Mouse (Mus musculus): ENCODE data around the gene Cdh6. TPM values are rescaled to one million over a fixed set of nuclear protein-coding genes. Genes with fewer than 3 reads are reported as not detected.

Cdh6 gene
- polyA plus RNA-seq, 1 experiment from 2014 or later, result 1.6 TPM

- 63% methylated on average over 6 of the region's 6 CpGs for WGBS
- no peak for ATAC-seq (replicated peaks; ENCODE audit: insufficient number of reproducible peaks, insufficient read depth, low FRiP score, low read depth)
These were observed 18.1 kb downstream of the Cdh6 start for GRCm38 (mm10) chr15:13155418-13155817.

GRCm38 (mm10) chr15:13141983-13142382 lies 31.5 kb downstream of the Cdh6 start:
- Histone ChIP-seq H3K27ac (no peak overlapping the region), H3K4me2 (no peak overlapping the region), H3K9me3 (replicated peaks) (no peaks in the 10 kb centered on the region), H3K4me3 (no peak overlapping the region), H3K9ac (no peak overlapping the region), H3K4me1 (replicated peaks) (no peaks in the 10 kb centered on the region), H3K27me3 (no peaks in the 10 kb centered on the region), H3K36me3 (no peaks in the 10 kb centered on the region)
- WGBS, result 49% methylated on average over 4 of the region's 4 CpGs
- ATAC-seq (replicated peaks; ENCODE audit: insufficient number of reproducible peaks, insufficient read depth, low FRiP score, low read depth), result no peak

More at GRCm38 (mm10) chr15:13155418-13155817, 18.1 kb downstream of the Cdh6 start:
- Histone ChIP-seq H3K4me3 (no peak overlapping the region), H3K9ac (no peak overlapping the region), H3K36me3 (no peaks in the 10 kb centered on the region), H3K4me1 (replicated peaks) (no peaks in the 10 kb centered on the region), H3K27ac (no peak overlapping the region), H3K27me3 (no peaks in the 10 kb centered on the region), H3K9me3 (replicated peaks) (no peaks in the 10 kb centered on the region), H3K4me2 (no peak overlapping the region)

GRCm38 (mm10) chr15:13139662-13140061 lies 33.8 kb downstream of the Cdh6 start:
- H3K4me3 ChIP-seq, result no peak overlapping the region
- no peaks in the 10 kb centered on the region for H3K27me3 ChIP-seq
- no peaks in the 10 kb centered on the region for H3K36me3 ChIP-seq
- no peak overlapping the region for H3K27ac ChIP-seq
- 81% methylated on average over 5 of the region's 5 CpGs for WGBS
- ATAC-seq (replicated peaks; ENCODE audit: insufficient number of reproducible peaks, insufficient read depth, low FRiP score, low read depth), result no peak
- H3K9ac ChIP-seq, result no peak overlapping the region
- H3K4me1 ChIP-seq (replicated peaks), result no peaks in the 10 kb centered on the region
- no peaks in the 10 kb centered on the region for H3K9me3 ChIP-seq (replicated peaks)
- no peak overlapping the region for H3K4me2 ChIP-seq

GRCm38 (mm10) chr15:13137166-13137565 lies 36.3 kb downstream of the Cdh6 start:
- Histone ChIP-seq H3K36me3 (no peaks in the 10 kb centered on the region), H3K4me1 (replicated peaks) (no peaks in the 10 kb centered on the region), H3K27ac (no peak overlapping the region), H3K9me3 (replicated peaks) (no peaks in the 10 kb centered on the region), H3K4me2 (no peak overlapping the region), H3K4me3 (no peak overlapping the region), H3K9ac (no peak overlapping the region), H3K27me3 (no peaks in the 10 kb centered on the region)
- no peak for ATAC-seq (replicated peaks; ENCODE audit: insufficient number of reproducible peaks, insufficient read depth, low FRiP score, low read depth)
- 85% methylated on average over 6 of the region's 6 CpGs for WGBS

- Histone ChIP-seq H3K4me1 (replicated peaks) (no peaks in the 10 kb centered on the region), H3K4me3 (no peak overlapping the region), H3K9me3 (replicated peaks) (no peaks in the 10 kb centered on the region), H3K4me2 (no peak overlapping the region), H3K27ac (no peak overlapping the region), H3K9ac (no peak overlapping the region), H3K27me3 (no peaks in the 10 kb centered on the region), H3K36me3 (no peaks in the 10 kb centered on the region)
- ATAC-seq (replicated peaks; ENCODE audit: insufficient number of reproducible peaks, insufficient read depth, low FRiP score, low read depth), result no peak
- WGBS, result 76% methylated on average over 1 of the region's 1 CpGs
These were observed 39.4 kb downstream of the Cdh6 start for GRCm38 (mm10) chr15:13134086-13134485.

GRCm38 (mm10) chr15:13133370-13133769 lies 40.1 kb downstream of the Cdh6 start:
- no peaks in the 10 kb centered on the region for H3K4me1 ChIP-seq (replicated peaks)
- H3K27me3 ChIP-seq, result no peaks in the 10 kb centered on the region
- no peak overlapping the region for H3K4me2 ChIP-seq
- no peak for ATAC-seq (replicated peaks; ENCODE audit: insufficient number of reproducible peaks, insufficient read depth, low FRiP score, low read depth)
- no peaks in the 10 kb centered on the region for H3K9me3 ChIP-seq (replicated peaks)
- H3K36me3 ChIP-seq, result no peaks in the 10 kb centered on the region
- 87% methylated on average over 8 of the region's 8 CpGs for WGBS
- H3K27ac ChIP-seq, result no peak overlapping the region
- no peak overlapping the region for H3K4me3 ChIP-seq
- H3K9ac ChIP-seq, result no peak overlapping the region

GRCm38 (mm10) chr15:13132493-13132892 lies 41.0 kb downstream of the Cdh6 start:
- no peaks in the 10 kb centered on the region for H3K4me1 ChIP-seq (replicated peaks)
- ATAC-seq (replicated peaks; ENCODE audit: insufficient number of reproducible peaks, insufficient read depth, low FRiP score, low read depth), result no peak
- H3K27me3 ChIP-seq, result no peaks in the 10 kb centered on the region
- no peaks in the 10 kb centered on the region for H3K9me3 ChIP-seq (replicated peaks)
- no peaks in the 10 kb centered on the region for H3K36me3 ChIP-seq
- no peak overlapping the region for H3K4me2 ChIP-seq
- H3K9ac ChIP-seq, result no peak overlapping the region
- H3K27ac ChIP-seq, result no peak overlapping the region
- no peak overlapping the region for H3K4me3 ChIP-seq
- 83% methylated on average over 3 of the region's 3 CpGs for WGBS

GRCm38 (mm10) chr15:13130246-13130645 lies 43.2 kb downstream of the Cdh6 start:
- 84% methylated on average over 5 of the region's 5 CpGs for WGBS
- H3K27ac ChIP-seq, result no peak overlapping the region
- H3K4me3 ChIP-seq, result no peak overlapping the region
- no peak overlapping the region for H3K9ac ChIP-seq
- H3K27me3 ChIP-seq, result no peaks in the 10 kb centered on the region
- H3K4me1 ChIP-seq (replicated peaks), result no peaks in the 10 kb centered on the region
- no peak for ATAC-seq (replicated peaks; ENCODE audit: insufficient number of reproducible peaks, insufficient read depth, low FRiP score, low read depth)
- no peaks in the 10 kb centered on the region for H3K9me3 ChIP-seq (replicated peaks)
- H3K36me3 ChIP-seq, result no peaks in the 10 kb centered on the region
- no peak overlapping the region for H3K4me2 ChIP-seq

- WGBS, result 45% methylated on average over 6 of the region's 6 CpGs
- no peak overlapping the region for H3K27ac ChIP-seq
- peak; percentile 69; the same call in 1 of the 2 replicates for ATAC-seq (replicated peaks; ENCODE audit: insufficient number of reproducible peaks, insufficient read depth, low FRiP score, low read depth)
- peaks cover 4% of the 10 kb centered on the region for H3K4me1 ChIP-seq (replicated peaks)
- no peak overlapping the region for H3K9ac ChIP-seq
- H3K27me3 ChIP-seq, result no peaks in the 10 kb centered on the region
- no peak overlapping the region for H3K4me2 ChIP-seq
- H3K36me3 ChIP-seq, result no peaks in the 10 kb centered on the region
- no peaks in the 10 kb centered on the region for H3K9me3 ChIP-seq (replicated peaks)
- no peak overlapping the region for H3K4me3 ChIP-seq
These were observed 73.1 kb downstream of the Cdh6 start for GRCm38 (mm10) chr15:13100341-13100740.

- Histone ChIP-seq H3K4me2 (no peak overlapping the region), H3K4me1 (replicated peaks) (peaks cover 9% of the 10 kb centered on the region), H3K4me3 (no peak overlapping the region), H3K27ac (no peak overlapping the region), H3K9me3 (replicated peaks) (no peaks in the 10 kb centered on the region), H3K36me3 (no peaks in the 10 kb centered on the region), H3K27me3 (no peaks in the 10 kb centered on the region), H3K9ac (no peak overlapping the region)
- ATAC-seq (replicated peaks; ENCODE audit: insufficient number of reproducible peaks, insufficient read depth, low FRiP score, low read depth), result no peak
- WGBS, result 76% methylated on average over 6 of the region's 6 CpGs
These were observed 75.6 kb downstream of the Cdh6 start for GRCm38 (mm10) chr15:13097861-13098260.

GRCm38 (mm10) chr15:13095406-13095805 lies 78.1 kb downstream of the Cdh6 start:
- H3K36me3 ChIP-seq, result no peaks in the 10 kb centered on the region
- H3K27me3 ChIP-seq, result no peaks in the 10 kb centered on the region
- no peaks in the 10 kb centered on the region for H3K9me3 ChIP-seq (replicated peaks)
- no peak overlapping the region for H3K4me2 ChIP-seq
- H3K4me1 ChIP-seq (replicated peaks), result peaks cover 8% of the 10 kb centered on the region
- peak overlapping the region; percentile 19; the same call in 1 of the 2 replicates for H3K27ac ChIP-seq
- no peak overlapping the region for H3K9ac ChIP-seq
- 50% methylated on average over 9 of the region's 9 CpGs for whole genome bisulfite sequencing
- ATAC-seq (replicated peaks; ENCODE audit: insufficient number of reproducible peaks, insufficient read depth, low FRiP score, low read depth), result no peak
- H3K4me3 ChIP-seq, result no peak overlapping the region

GRCm38 (mm10) chr15:13094881-13095256 lies 78.6 kb downstream of the Cdh6 start:
- ATAC-seq (replicated peaks; ENCODE audit: insufficient number of reproducible peaks, insufficient read depth, low FRiP score, low read depth), result no peak
- no peaks in the 10 kb centered on the region for H3K27me3 ChIP-seq
- H3K4me1 ChIP-seq (replicated peaks), result peaks cover 6% of the 10 kb centered on the region; the same call in 1 of the 2 replicates
- H3K4me2 ChIP-seq, result no peak overlapping the region
- no peak overlapping the region for H3K4me3 ChIP-seq
- no peak overlapping the region for H3K9ac ChIP-seq
- no peaks in the 10 kb centered on the region for H3K36me3 ChIP-seq
- H3K9me3 ChIP-seq (replicated peaks), result no peaks in the 10 kb centered on the region
- H3K27ac ChIP-seq, result no peak overlapping the region
- WGBS, result 35% methylated on average over 7 of the region's 7 CpGs

All from heart, embryonic 15.5 days (tissue).